Mouse (Mus musculus): ENCODE data around the gene Uimc1. TPM values are rescaled to one million over a fixed set of nuclear protein-coding genes. Genes with fewer than 3 reads are reported as not detected.

Gene Uimc1
- total and polyA plus RNA-seq, 3 experiments, result 32.5 to 143 TPM; not detected in 1

DNA sequence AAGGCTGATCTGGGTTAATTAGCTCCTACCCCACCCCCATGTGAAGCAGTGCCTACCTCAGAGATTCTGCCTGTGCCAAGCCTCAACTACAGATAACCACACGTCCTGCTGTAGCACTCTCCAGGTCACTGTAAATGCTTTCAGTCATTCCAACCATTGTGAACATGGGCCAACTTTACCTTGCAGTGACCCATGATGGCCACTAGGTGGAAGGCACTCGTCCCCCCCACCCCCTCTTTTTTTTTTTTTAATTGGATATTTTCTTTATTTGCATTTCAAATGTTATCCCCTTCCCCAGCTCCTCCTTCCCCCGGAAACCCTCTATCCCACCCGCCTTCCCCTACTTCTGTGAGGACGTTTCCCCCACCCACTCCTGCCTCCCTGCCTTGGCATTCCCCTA lies 35.3 kb upstream of the Uimc1 start (continued):
- TF ChIP-seq MAZ (IDR thresholded peaks at IDR 0.05; ENCODE audit: low read depth, low read length), result 0 out of 2 replicates have a peak, but pooled peaks have one; percentile 44
- TF ChIP-seq CHD1 (IDR thresholded peaks at IDR 0.05; ENCODE audit: low read depth, low read length), result no peak
- TF ChIP-seq NRF1 (IDR thresholded peaks at IDR 0.05; ENCODE audit: insufficient read depth, low read depth, low read length, poor library complexity, severe bottlenecking), result no peak
- no peak for TF ChIP-seq ELF1 (IDR thresholded peaks at IDR 0.05; ENCODE audit: low read depth, low read length)
- TF ChIP-seq POLR2AphosphoS5 (IDR thresholded peaks at IDR 0.05; ENCODE audit: borderline replicate concordance, low read depth, low read length), result no peak
- TF ChIP-seq SMC3 (IDR thresholded peaks at IDR 0.05; ENCODE audit: low read depth, low read length), result peak; percentile 28

DNA sequence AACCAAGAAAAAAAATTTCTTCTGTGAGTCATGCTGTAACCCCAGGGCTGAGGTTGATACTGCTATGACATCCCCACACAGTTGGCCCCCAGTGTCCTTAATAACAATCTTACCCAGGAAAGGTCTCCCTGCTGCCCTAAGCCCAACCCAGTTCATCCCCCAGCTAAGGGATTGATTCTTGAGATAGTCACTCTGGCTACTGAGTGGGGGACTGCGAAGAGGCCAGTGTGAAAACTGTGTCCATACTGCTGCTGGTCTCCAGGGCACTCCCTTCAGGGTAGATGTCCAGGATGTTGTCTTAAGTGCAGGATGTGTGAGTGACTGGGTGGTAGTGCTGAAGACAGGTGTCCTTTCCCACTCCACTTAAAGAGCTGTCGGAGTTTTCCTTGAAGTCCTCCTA lies 33.3 kb upstream of the Uimc1 start, which contains the start of gene Gm17617:
Gene Gm17617 (minus strand): TSS at position 101 of the 400 bp plus-strand sequence.
- Histone ChIP-seq H3K4me1 (ENCODE audit: control insufficient read depth in 1 of 2, insufficient read depth in 2 of 2, low read length in 2 of 2) (no peaks in the 10 kb centered on the region), H3K36me3 (ENCODE audit: control insufficient read depth in 1 of 2, insufficient read depth in 2 of 2, low read length in 2 of 2) (peaks cover 0 to 3% of the 10 kb centered on the region in 2 experiments; a peak in 1 of 4 replicates), H3K27me3 (ENCODE audit: control insufficient read depth in 1 of 2, insufficient read depth in 2 of 2, low read length in 2 of 2) (no peaks in the 10 kb centered on the region), H3K9ac (ENCODE audit: control insufficient read depth, low read depth, low read length, poor library complexity, severe bottlenecking) (no peak within 1 kb of the TSS), H3K27ac (ENCODE audit: control insufficient read depth, low read depth, low read length) (no peak within 1 kb of the TSS), H3K4me3 (ENCODE audit: control insufficient read depth in 1 of 2, insufficient read depth in 1 of 2, low read depth in 2 of 2, low read length in 2 of 2) (no peak within 1 kb of the TSS), H3K9me3 (replicated peaks; ENCODE audit: insufficient read depth, low read length) (no peaks in the 10 kb centered on the region), H3K79me2 (ENCODE audit: control insufficient read depth, insufficient read depth, low read length, poor library complexity) (no peaks in the 10 kb centered on the region)
- TF ChIP-seq MAFK (IDR thresholded peaks at IDR 0.05; ENCODE audit: borderline replicate concordance, low read depth, low read length) (no peak), MYC (IDR thresholded peaks at IDR 0.05; ENCODE audit: low read depth, low read length) (no peak), USF1 (IDR thresholded peaks at IDR 0.05; ENCODE audit: low read depth, low read length) (no peak), NELFE (IDR thresholded peaks at IDR 0.05; ENCODE audit: low read depth, low read length) (no peak), CTCF (IDR thresholded peaks at IDR 0.05 in 2 of 3, conservative IDR thresholded peaks at IDR 0.05 in 1 of 3; ENCODE audit: control insufficient read depth in 1 of 3, insufficient read depth in 1 of 3, low read depth in 2 of 3, low read length in 3 of 3, poor library complexity in 1 of 3, severe bottlenecking in 1 of 3) (no peak), ETS1 (IDR thresholded peaks at IDR 0.05; ENCODE audit: low read depth, low read length) (no peak)
- DNase-seq (ENCODE audit: low read depth, low spot score), result no peak

DNA sequence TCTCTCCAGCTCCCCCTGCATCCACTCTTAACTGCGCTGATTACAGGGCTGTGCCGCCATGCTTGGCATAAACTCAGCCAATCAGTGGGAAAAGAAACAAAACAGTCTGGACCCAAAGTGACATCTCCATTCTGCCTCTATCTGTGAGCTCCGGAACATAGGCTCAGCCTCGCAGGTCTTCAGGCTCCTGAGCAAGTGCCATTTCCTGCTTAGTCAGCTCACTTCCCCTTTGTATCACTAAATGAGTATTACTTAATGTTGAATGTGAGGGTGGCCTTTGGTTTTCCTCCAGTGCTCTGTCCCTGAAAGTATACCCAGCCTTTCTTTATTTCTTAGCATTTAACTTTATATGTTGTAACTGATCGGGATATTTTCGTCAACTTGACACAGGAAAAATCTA lies 24.8 kb upstream of the Uimc1 start:
- TF ChIP-seq ELF1 (IDR thresholded peaks at IDR 0.05; ENCODE audit: low read depth, low read length) (no peak), MAX (IDR thresholded peaks at IDR 0.05; ENCODE audit: low read length) (no peak), KAT2A (conservative IDR thresholded peaks at IDR 0.05; ENCODE audit: low read depth, low read length) (no peak), SIN3A (IDR thresholded peaks at IDR 0.05; ENCODE audit: low read length) (no peak), MYC (IDR thresholded peaks at IDR 0.05; ENCODE audit: low read depth, low read length) (no peak), MEF2A (IDR thresholded peaks at IDR 0.05; ENCODE audit: extremely low read depth, insufficient replicate concordance, low read depth, low read length, poor library complexity, severe bottlenecking) (no peak), RCOR1 (IDR thresholded peaks at IDR 0.05; ENCODE audit: low read depth, low read length) (no peak), EP300 (IDR thresholded peaks at IDR 0.05; ENCODE audit: low read depth in 1 of 2, low read length in 2 of 2) (no peak), USF1 (IDR thresholded peaks at IDR 0.05; ENCODE audit: low read depth, low read length) (no peak), MAFK (IDR thresholded peaks at IDR 0.05; ENCODE audit: borderline replicate concordance, low read depth, low read length) (no peak)
- Histone ChIP-seq H3K9me3 (replicated peaks; ENCODE audit: insufficient read depth, low read length) (no peaks in the 10 kb centered on the region), H3K9ac (ENCODE audit: control insufficient read depth, low read depth, low read length, poor library complexity, severe bottlenecking) (no peak overlapping the region), H3K79me2 (ENCODE audit: control insufficient read depth, insufficient read depth, low read length, poor library complexity) (no peaks in the 10 kb centered on the region), H3K36me3 (ENCODE audit: control insufficient read depth in 1 of 2, insufficient read depth in 2 of 2, low read length in 2 of 2) (peaks cover 0 to 16% of the 10 kb centered on the region in 2 experiments; a peak in 3 of 4 replicates), H3K27ac (ENCODE audit: control insufficient read depth, low read depth, low read length) (no peak overlapping the region), H3K4me3 (ENCODE audit: control insufficient read depth in 1 of 2, insufficient read depth in 1 of 2, low read depth in 2 of 2, low read length in 2 of 2) (no peak overlapping the region), H3K4me1 (ENCODE audit: control insufficient read depth in 1 of 2, insufficient read depth in 2 of 2, low read length in 2 of 2) (no peaks in the 10 kb centered on the region), H3K27me3 (ENCODE audit: control insufficient read depth in 1 of 2, insufficient read depth in 2 of 2, low read length in 2 of 2) (no peaks in the 10 kb centered on the region)
- peak; percentile 39 for DNase-seq (ENCODE audit: low read depth, low spot score)
